Mouse (Mus musculus): ENCODE data around the gene Prmt8.

The Prmt8 gene

DNA sequence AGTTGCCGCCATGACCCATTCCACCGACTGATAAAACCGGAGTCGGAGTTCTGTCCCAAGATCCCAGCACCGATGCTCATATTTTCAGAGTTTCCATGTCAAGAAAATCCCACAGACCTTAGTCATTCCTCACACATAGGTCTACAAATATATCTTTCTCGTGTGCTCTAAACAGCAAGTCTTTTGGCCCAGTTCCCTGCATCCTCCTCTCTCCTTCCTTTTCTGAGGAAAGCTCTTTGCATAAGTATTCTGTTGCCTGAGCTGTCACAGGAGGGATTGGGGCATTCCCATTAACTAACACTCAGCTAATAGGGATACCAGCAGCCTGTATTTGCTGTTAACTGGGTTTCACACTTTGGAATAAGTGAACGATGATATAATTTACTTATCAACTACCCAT, 106.0 kb downstream of the Prmt8 start:
- no peak for DNase-seq (ENCODE audit: low spot score in 2 of 2)

DNA sequence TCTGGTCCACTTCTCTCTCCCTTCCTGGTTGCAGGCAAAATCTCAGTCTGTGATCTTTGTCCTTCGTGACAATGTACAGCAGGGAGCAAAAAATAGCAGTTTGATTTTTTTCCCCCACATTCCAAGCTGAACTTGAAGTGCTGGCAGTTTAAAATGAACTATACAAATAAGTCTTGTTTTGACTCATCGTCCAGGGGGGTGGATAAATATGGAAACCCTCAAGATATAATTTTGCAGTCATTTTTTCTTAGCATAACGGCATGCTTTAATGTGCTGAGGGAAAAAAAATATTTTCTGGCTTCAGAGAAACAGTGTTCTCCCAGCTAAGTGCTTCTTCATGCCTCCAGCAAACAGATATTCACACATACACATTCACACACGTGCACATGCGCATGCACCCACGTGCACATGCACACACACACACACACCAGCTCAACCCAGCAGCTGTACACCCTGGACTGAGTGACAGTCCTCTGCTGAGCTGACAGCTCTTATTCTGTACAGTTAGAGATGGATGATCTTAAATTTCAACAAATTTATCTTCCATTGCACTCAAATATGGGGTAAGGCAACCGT, 107.5 kb downstream of the Prmt8 start:
- DNase-seq (ENCODE audit: low spot score in 2 of 2): no peak

DNA sequence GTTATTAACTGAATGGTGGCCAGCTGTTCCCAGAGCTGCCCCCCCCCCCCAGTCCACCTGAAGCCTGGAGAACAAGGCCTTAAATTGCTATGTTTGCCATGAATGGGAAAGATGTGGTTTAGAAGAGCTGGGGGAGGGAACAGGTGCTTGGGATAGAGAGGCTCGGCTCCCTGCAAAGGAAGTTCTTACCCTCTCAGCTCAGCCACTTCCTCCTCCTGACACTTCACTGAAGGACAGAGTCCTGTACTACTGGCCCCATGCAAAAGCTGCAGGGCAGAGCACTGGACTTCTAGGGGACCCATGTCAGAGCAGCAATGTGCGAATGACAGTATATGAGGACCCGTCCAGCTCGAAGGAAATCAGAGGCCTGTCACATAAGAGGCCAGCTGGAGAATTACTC, 109.3 kb downstream of the Prmt8 start:
- DNase-seq (ENCODE audit: low spot score in 2 of 2): no peak

DNA sequence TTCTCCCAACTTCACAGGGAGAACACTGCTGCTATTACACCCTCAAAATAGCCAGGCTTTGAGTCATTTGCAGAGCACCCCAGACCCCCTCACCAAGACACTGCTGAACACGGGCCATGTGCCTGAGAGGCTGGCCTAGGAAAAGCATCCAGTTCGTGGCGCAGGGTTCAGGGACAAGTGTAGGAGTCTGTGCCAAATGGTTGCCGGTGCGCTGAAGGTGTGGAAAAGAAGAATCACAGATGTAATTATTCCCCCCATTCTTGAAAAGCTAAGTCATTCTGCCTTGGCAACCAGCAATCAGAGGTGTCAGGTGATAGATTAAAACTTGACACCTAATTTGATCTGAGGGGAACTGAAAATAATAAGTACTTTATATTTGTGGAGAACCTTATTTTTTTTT, 109.8 kb downstream of the Prmt8 start:
- DNase-seq (ENCODE audit: low spot score in 2 of 2): no peak

DNA sequence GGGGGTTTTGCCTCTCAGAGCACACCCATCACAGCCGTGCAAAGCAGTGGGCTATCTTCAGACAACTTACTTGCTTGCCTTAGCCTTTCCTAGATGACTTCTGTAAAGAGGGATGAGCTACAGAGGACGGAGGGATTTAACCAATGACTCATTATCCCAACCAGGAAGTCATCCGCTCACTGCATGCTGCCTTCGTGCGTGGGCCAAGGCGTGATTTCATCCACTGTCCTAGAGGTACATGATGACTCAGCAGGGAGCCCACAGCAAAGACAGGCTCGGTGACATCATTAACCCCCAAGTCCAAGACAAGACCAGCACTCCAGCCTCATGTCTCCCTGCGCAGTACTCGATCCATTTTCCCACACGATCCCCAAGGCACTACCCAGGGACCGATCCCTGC, 112.1 kb downstream of the Prmt8 start:
- DNase-seq (ENCODE audit: low spot score in 2 of 2): no peak

DNA sequence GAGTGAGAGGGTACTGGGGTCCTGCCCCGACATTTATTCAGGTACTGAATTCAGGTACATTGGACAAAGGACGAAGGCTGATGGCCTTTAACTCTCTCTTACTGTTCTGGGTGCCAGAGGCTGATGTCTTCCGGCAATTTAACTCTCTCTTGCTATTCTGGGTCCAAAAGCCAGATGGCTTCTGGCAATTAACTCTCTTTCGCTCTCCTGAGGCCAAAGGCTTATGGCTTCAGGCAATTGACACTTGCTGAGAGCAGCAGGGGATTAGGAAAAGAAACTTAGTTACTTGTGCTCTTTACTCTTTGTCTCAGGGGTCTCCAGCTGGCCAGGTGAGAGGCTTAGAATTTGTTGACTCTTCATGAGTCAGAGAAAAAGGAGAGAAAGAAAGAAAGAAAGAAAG, 113.3 kb downstream of the Prmt8 start:
- DNase-seq (ENCODE audit: low spot score in 2 of 2): no peak

DNA sequence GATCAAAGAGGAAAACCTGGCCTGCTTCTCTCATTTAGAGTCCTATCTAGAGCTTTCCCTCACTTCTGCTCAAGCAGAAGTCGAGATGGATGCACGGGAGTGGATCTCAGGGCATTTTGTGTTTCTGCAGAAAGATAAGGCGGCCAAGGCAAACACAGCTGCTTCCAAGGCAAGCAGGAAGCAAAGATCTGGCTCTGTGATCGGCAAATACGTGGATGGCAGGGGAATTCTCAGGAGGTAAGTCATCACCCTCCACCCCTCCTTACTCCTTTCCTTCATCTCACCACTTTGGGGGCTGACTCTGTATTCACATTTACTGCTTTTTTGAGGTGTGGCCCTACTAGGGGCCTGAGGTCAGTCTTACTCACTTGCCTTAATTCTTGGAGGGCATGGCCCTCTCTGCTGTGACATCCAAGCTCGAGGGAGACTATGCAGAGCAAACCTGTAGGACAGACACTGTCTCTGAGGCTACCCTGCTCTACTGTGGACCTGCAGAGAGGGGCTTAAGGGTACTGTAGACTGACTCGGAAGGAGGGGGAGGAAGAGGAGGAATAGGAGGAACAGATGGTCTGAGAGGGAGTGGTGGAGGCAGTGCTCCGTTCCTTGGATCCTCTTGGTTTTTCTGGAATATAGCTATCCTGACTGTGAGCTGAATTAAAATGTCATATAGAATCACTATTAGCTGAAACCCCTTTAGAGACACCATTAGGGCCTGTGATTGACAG, 128.0 kb downstream of the Prmt8 start:
- DNase-seq (ENCODE audit: low spot score in 2 of 2): no peak
